Mouse (Mus musculus) erythroblast, embryonic 14.5 days (primary cell): ENCODE results near the gene Irgm2.
"Not testable (repeated sequence)": the region's sequence is repeated elsewhere in the genome, so short reads cannot be mapped to it uniquely, and the experiment has no call there.

Experiments used
- GATA1 ChIP-seq: IDR thresholded peaks from 2 replicates; pipeline ENCODE4 v1.6.1; 2012; ENCODE audit warnings: low read length, inconsistent platforms, mixed read lengths
- TAL1 ChIP-seq: IDR thresholded peaks from 3 replicates; pipeline ENCODE4 v1.6.1; 2012; ENCODE audit warnings: low read length, inconsistent platforms, mixed read lengths

DNA sequence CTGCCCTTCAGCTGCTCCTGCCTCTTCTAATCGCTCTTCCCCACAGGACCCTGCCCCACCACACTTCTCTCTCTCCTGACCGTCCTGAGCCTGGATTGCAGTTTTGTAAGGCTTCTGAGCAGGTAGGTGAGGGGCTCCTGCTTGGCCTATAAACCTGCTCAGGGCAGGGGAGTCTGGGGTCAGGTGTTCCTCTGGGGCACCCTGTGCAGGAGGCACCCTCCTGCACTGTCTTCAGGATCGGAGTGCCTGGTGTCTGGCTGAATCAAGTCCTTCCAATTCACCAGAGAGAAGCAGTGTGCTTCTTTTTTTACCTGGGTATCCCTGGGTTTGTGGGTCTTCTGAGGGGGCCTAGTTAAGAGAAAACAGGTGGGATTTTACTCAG, 15.6 kb downstream of the Irgm2 start:
- TF ChIP-seq GATA1, TAL1: not testable (repeated sequence)
